Mouse (Mus musculus): ENCODE measurements at regions not wholly inside any gene's neighbourhood (a gene's known extent, or its start where the extent isn't known, plus 50 kb on each side); places are given as distances from the start of the nearest gene placed in this dataset.

DNA sequence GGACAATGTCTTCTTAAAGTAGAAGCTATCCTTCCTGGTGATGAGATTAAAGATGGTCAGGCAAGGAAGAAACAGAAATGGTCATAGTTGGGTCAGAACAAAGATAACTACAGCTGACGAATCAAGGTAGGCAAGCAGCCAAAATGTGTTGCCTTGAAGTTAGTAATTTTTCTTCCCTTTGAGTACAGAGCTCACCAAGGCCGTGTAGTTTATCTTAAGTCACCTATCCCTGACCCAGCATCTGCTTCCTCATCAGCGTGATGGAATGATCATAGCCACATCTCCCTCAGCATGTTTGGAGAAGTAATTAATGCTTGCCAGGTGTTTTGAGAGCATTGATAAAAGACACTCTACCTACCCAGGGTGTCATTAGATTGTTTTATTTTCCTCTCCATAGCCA lies 52.1 kb upstream of the Bmp2 start:
- no peaks in the 10 kb centered on the region for H3K9me3 ChIP-seq
- no peak overlapping the region for H3K4me2 ChIP-seq (replicated peaks)
- 84% methylated on average over 3 of the region's 3 CpGs for WGBS
- H3K27ac ChIP-seq (replicated peaks): no peak overlapping the region
- no peak for ATAC-seq (ENCODE audit: low FRiP score, low read depth)
- no peaks in the 10 kb centered on the region for H3K4me1 ChIP-seq
- no peaks in the 10 kb centered on the region for H3K36me3 ChIP-seq
- no peak overlapping the region for H3K4me3 ChIP-seq
- H3K27me3 ChIP-seq: no peaks in the 10 kb centered on the region
- no peak overlapping the region for H3K9ac ChIP-seq (replicated peaks)
